Mouse (Mus musculus) erythroblast, embryonic 14.5 days (primary cell): ENCODE data around the gene Tlk1.

Experiments
- GATA1 ChIP-seq: IDR thresholded peaks from 2 replicates; pipeline ENCODE4 v1.6.1; 2012; ENCODE audit warnings: low read length, inconsistent platforms, mixed read lengths
- TAL1 ChIP-seq: IDR thresholded peaks from 3 replicates; pipeline ENCODE4 v1.6.1; 2012; ENCODE audit warnings: low read length, inconsistent platforms, mixed read lengths

DNA sequence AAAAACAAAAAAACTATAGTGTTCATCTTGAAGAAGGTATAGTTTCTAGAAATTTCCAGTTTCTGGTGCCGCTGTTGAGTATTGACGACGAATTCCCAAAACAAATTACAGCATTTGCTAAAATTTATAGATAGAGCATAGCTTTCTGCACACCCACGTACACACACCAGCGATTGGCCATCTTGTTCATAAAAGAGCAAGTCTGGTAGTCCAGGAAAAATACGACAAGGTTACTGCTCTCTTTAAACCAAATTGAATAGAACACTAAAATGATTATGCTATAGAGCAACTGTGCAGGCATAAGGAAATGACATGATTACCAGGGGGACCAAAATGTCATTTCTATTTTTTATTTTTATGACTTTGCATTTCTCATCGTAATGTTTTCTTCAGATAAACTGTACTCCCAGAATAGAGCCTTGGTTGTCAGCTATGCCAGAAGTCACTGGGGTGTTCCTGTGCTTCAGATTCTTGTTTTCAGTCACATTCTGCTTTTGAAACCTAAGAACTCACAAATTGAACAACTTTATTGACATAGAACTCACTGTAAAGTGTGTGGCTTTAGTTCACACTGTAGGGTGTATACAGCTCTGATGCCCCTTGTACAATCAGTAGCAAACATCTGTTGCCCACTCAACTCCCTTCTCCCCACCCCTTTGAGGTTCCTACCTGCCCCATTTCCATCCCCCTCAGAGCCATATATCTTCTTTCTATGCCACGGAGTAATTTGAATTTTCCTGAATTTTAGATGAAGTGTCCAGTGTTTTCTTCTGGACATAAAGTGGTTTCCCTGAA lies 1.1 kb upstream of the Tlk1 start:
- TF ChIP-seq GATA1 (peak; percentile 76), TAL1 (peak; percentile 88)
